Mouse (Mus musculus) embryo, embryonic 10 days (tissue): Measurements from ENCODE around the gene Slc2a4.

Source experiments
- DNase-seq: peaks from one replicate; pipeline ENCODE4 v3.0.0-alpha.2; 2015; ENCODE audit warnings: low spot score

Gene Slc2a4

GRCm38 (mm10) chr11:69901406-69901846 lies 46.6 kb downstream of the Slc2a4 start:
- peak; percentile 99 for DNase-seq

- peak; percentile 97 for DNase-seq
These were observed 47.2 kb downstream of the Slc2a4 start, which contains the start of the genes 2810408A11Rik and Neurl4 for GRCm38 (mm10) chr11:69900471-69901405. Gene 2810408A11Rik (minus strand): TSS chr11:69900987. Gene Neurl4 (plus strand): TSS chr11:69901072.

GRCm38 (mm10) chr11:69899870-69900269 lies 48.1 kb downstream of the Slc2a4 start:
- DNase-seq = peak; percentile 44

- no peak for DNase-seq
These were observed 52.7 kb downstream of the Slc2a4 start, which contains the start of gene Acap1 for GRCm38 (mm10) chr11:69895291-69895690. Gene Acap1 (minus strand): TSS chr11:69895539.

- no peak for DNase-seq
These were observed 53.3 kb downstream of the Slc2a4 start for GRCm38 (mm10) chr11:69894671-69895070.
